Mouse (Mus musculus) testis, adult 2 months (tissue): ENCODE data around the gene Phxr2. TPM values are rescaled to one million over a fixed set of nuclear protein-coding genes. Genes with fewer than 3 reads are reported as not detected.
A peak's percentile ranks its signal among the peaks of the same experiment; 100 is the strongest.

Source experiments
- H3K27ac ChIP-seq: fragments of 200-500 bp; 2 replicates; pipeline ENCODE4 v1.5.1; 2012; ENCODE audit warnings: low read depth, low read length; ENCODE audit not compliant: control insufficient read depth, insufficient read depth
- H3K27me3 ChIP-seq: fragments of 200-500 bp; 2 replicates; pipeline ENCODE4 v1.6.1; 2012; ENCODE audit warnings: mild to moderate bottlenecking, low read length, moderate library complexity; ENCODE audit not compliant: control insufficient read depth, insufficient read depth
- H3K36me3 ChIP-seq: fragments of 200-500 bp; 2 replicates; pipeline ENCODE4 v1.6.1; 2012; ENCODE audit warnings: mild to moderate bottlenecking, low read length; ENCODE audit not compliant: control insufficient read depth, insufficient read depth
- H3K4me1 ChIP-seq: fragments of 200-500 bp; 2 replicates; pipeline ENCODE4 v1.6.1; 2012; ENCODE audit warnings: low read length; ENCODE audit not compliant: control insufficient read depth, insufficient read depth
- H3K4me3 ChIP-seq: fragments of 200-500 bp; 2 replicates; pipeline ENCODE4 v1.5.1; 2012; ENCODE audit warnings: low read depth, mild to moderate bottlenecking, low read length, moderate library complexity, mixed read lengths; ENCODE audit not compliant: control insufficient read depth
- CTCF ChIP-seq: fragments of 200-500 bp; IDR thresholded peaks from 2 replicates; pipeline ENCODE4 v1.5.1; 2012; ENCODE audit warnings: low read depth, mild to moderate bottlenecking, inconsistent platforms, low read length, moderate library complexity; ENCODE audit not compliant: control insufficient read depth, insufficient read depth, insufficient replicate concordance
- POLR2A ChIP-seq: fragments of 200-500 bp; IDR thresholded peaks from 2 replicates; pipeline ENCODE4 v1.6.1; 2012; ENCODE audit warnings: low read depth, mild to moderate bottlenecking, inconsistent platforms, low read length, moderate library complexity; ENCODE audit not compliant: control insufficient read depth
- polyA plus RNA-seq: library from polyadenylated mRNA; depleted of rRNA; stranded (reverse); fragments of >200 nt; gene quantifications from 2 replicates; pipeline ENCODE4 v1.2.3, GENCODE M21; 2012

Phxr2 gene
- polyA plus RNA-seq, 1 experiment, result not detected

DNA sequence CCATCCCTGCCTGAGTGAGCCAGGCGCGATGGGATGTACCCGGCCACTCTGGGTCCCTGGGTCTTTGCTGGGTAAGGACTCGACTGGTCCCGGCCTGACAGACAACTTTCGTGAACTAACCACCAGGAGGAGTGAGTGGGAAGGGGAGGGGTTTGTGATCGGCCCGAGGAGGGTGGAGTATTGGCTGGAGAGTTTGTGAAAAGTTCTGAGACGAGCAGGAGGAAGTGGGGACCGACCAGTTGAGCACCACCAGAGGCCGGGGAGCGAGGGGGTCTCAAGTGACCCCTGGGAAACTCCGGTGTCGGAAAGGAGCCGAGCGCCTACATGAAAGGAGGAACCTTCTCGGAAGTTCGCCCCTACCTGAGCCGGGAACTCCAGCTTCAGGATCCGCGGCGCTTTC is 18.2 kb downstream of the Phxr2 start, which contains the start of gene Galnt4:
TSS of gene Galnt4 (plus strand) at position 196 of the 400 bp plus-strand sequence.
- Histone ChIP-seq H3K27ac (peak within 1 kb of the TSS; percentile 82), H3K4me1 (peaks cover 20% of the 10 kb centered on the region), H3K4me3 (peak within 1 kb of the TSS; percentile 85), H3K36me3 (no peaks in the 10 kb centered on the region), H3K27me3 (no peaks in the 10 kb centered on the region)
- TF ChIP-seq POLR2A, result no peak
- peak; percentile 27; the same call in 1 of the 2 replicates for TF ChIP-seq CTCF

DNA sequence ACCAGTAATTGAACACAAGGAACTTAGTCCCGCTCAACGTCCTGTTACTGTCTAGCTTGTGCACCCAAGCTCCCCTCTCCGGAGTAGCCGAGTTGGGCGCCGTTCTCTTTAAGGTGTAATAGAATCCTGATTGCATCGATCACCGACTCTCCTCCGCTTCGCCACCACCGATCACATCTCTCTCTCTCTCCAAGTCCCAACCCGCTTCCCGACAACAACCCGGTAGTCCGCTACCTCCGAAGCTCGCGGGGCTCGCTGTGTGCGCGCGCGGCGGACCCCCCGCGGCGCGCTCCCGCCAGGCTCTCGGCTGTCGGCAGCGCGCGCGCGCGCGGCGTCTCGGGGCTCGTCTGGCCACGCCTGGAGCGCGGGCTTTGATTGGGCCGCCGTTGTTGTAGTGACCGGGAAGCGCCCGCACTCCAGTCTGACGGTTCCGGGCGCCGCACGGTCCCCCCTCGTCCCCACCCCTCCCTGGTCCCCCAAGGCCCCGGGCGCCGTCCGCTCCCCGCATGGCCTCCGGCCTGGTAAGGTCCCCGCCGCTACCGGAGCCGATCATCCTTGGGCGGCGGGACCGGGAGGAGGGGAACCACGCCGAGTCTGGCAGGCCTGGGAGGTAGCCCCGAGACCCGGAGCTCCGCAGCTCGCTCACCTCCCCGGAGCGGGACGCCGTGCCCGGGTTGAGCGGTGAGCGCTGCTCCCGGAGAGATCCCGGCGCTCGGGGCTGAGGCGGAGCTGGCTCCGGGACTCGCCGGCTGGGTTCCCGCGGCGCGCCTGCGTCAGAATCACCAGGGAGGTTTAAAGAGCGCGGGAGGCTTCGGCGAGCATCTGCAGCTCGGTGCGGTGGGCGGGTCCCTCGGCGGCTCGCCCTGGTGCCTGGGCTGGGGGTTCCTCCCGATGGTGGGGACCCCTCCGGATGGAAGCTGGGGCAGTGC is 19.2 kb downstream of the Phxr2 start, which contains the start of gene Poc1b:
TSS of gene Poc1b (plus strand) at position 334 of the 929 bp plus-strand sequence.
- peak within 1 kb of the TSS; percentile 82 for H3K27ac ChIP-seq

DNA sequence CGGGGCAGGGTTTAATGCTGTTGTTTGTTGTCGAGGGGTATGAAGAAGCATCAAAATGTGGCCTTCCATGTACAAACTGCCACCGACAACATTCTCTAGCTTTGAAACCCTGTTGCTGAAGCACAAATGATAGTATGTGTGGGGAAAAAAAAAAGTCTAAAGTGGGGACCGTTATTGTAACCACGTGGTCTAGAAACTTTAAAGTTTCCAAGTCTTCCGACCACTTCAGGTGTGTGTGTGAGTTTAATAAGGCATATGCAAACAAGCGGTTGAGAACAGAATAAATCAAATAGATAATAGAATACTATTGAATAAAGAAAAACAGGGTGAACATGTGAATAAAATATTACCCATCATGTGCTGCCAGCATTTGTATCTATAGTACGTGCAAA is 19.8 kb downstream of the Phxr2 start:
- Histone ChIP-seq H3K27ac (no peak overlapping the region; the same call in 1 of the 2 replicates), H3K4me3 (peak overlapping the region; percentile 85), H3K27me3 (no peaks in the 10 kb centered on the region), H3K36me3 (no peaks in the 10 kb centered on the region), H3K4me1 (peaks cover 20% of the 10 kb centered on the region)
- TF ChIP-seq POLR2A (no peak), CTCF (no peak)

More for the DNA sequence above, 19.2 kb downstream of the Phxr2 start, which contains the start of gene Poc1b:
- peaks cover 20% of the 10 kb centered on the region for H3K4me1 ChIP-seq
- TF ChIP-seq POLR2A (peak; percentile 5; the same call in 1 of the 2 replicates), CTCF (no peak)
- H3K4me3 ChIP-seq, result peak within 1 kb of the TSS; percentile 85
- H3K27me3 ChIP-seq, result no peaks in the 10 kb centered on the region
- no peaks in the 10 kb centered on the region for H3K36me3 ChIP-seq

DNA sequence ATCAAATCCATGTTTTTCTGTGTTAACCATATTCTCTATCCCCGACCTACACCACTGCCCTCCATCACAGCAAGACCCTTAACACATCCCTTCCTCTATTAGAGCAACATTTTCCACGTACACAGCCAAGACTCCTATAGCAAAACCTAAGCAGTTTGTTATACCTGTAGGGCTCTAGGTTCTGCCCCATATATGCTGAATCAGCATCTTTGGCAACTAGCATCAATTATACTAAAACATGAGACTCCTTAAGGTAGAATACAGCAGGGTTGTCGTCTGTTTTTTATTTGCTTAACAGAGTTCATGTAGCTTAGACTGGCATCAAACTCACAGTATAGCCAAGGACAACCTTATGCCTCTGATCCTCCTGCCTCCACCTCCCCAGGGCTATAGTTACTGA is 20.6 kb downstream of the Phxr2 start:
- Histone ChIP-seq H3K4me1 (peaks cover 18% of the 10 kb centered on the region), H3K27ac (no peak overlapping the region), H3K27me3 (no peaks in the 10 kb centered on the region), H3K4me3 (peak overlapping the region; percentile 45; the same call in 1 of the 2 replicates), H3K36me3 (no peaks in the 10 kb centered on the region)
- no peak for TF ChIP-seq POLR2A
- no peak for TF ChIP-seq CTCF

DNA sequence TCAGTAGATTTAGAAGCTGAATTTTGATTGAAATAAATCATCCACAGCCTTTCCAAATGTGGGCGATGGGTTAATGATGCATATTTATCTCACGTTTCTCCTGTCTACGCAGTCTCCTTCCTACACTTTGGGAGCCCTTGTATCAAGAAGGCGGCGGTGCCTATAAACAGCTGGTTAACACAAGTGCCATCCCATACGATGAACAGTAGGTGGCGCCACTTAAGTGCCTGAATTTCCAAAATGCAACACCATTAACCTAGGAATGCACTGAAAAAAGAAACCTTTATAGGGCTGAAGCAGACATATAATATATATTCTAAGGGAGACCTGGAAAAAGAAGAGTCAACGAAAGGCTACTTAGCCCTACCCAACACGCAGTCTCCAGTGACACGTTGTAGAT is 28.8 kb downstream of the Phxr2 start:
- no peak overlapping the region for H3K4me3 ChIP-seq
- no peaks in the 10 kb centered on the region for H3K36me3 ChIP-seq
- no peak overlapping the region for H3K27ac ChIP-seq
- H3K4me1 ChIP-seq, result peaks cover 2% of the 10 kb centered on the region; the same call in 1 of the 2 replicates
- peak; percentile 37; the same call in 1 of the 2 replicates for TF ChIP-seq CTCF
- TF ChIP-seq POLR2A, result no peak
- H3K27me3 ChIP-seq, result no peaks in the 10 kb centered on the region

DNA sequence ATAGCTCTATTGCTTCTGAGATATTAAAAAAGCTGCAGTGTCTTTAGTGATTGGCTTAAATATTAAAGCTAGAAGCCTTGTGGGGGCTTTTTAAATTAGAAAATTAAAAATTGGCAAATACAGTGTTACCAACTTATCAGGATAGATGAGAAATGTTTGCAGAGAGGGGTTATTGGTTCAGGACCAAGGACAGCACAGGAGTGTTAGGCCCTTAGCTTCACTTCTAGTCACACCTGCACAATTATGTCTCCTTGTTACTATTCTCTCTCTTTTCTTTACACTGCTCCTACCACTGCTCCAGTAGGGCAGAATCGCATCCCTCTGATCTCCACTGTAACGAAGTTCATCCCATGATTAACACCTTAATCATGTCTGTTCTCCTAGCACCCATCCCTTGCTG is 31.0 kb downstream of the Phxr2 start:
- Histone ChIP-seq H3K4me3 (no peak overlapping the region), H3K36me3 (no peaks in the 10 kb centered on the region), H3K27ac (no peak overlapping the region), H3K27me3 (no peaks in the 10 kb centered on the region), H3K4me1 (peaks cover 2% of the 10 kb centered on the region; the same call in 1 of the 2 replicates)
- TF ChIP-seq POLR2A (no peak), CTCF (no peak)

DNA sequence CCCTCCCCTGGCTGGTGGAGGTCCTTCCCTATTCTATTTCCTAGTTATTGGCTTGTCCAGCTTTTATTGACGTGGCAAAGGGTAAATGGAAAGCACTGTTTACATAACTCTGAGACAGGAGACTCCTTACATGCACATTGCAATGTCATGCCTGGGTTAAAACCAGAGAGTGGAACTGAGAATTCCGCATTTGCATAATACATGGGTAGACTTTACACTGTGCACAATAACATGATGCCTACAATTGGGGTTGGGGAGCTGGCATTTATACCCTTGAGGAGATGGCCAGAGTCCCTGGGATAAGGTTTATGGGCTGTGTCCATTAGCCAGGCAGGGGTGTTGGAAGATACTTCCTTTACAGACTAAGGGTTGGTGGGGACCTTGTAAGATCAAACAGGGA is 32.8 kb downstream of the Phxr2 start:
- no peaks in the 10 kb centered on the region for H3K36me3 ChIP-seq
- no peak overlapping the region for H3K4me3 ChIP-seq
- peaks cover 2% of the 10 kb centered on the region; the same call in 1 of the 2 replicates for H3K4me1 ChIP-seq
- no peak overlapping the region for H3K27ac ChIP-seq
- no peak for TF ChIP-seq POLR2A
- no peak for TF ChIP-seq CTCF
- no peaks in the 10 kb centered on the region for H3K27me3 ChIP-seq
